In the genomic region with DNA sequence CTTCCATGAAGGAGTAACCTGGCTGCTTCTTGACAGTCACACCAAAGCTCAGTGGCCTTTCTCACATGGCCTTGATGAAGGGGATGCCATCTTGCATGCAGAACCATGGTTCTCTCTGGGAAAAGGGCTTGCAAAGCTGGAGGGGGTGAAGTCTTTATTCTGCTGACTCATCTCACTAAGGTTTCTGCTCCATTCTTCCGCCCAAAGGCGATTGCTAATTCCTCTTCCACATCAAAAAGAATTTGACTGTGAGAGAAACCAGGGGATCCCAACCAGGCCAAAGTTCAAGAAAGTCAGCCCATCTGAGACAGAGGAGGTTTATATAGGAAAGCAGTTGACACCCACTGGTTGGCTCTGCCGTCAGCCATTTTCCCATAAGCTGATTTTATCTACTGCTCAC, we compare ENCODE assay signal across 15 mouse cellular contexts.
"Had no signal": no experiment of that assay in that cellular context is flagged by ENCODE, and none has a peak within 500 bp of the region (broad histone marks: within the 10 kb centered on the region; RNA-seq: fewer than 3 reads in every experiment).

No protein-coding gene starts in this region.

- DNase-seq: kidney, adult 18-20 months; layer of hippocampus, adult 9-11 months; layer of hippocampus, postnatal 36 days; lung, embryonic 14.5 days; lung, postnatal 14 days; right cerebral cortex, postnatal 14 days; thymus, adult 2 months; thymus, postnatal 25 days had no signal

- H3K27me3 ChIP-seq: kidney, embryonic 15.5 days; limb, embryonic 15.5 days; liver, embryonic 12.5 days; megakaryocyte, embryonic 14.5 days; midbrain, embryonic 13.5 days; stomach, embryonic 15.5 days had no signal

- H3K9ac ChIP-seq: kidney, embryonic 15.5 days; limb, embryonic 15.5 days; liver, embryonic 12.5 days; lung, embryonic 14.5 days; midbrain, embryonic 13.5 days; stomach, embryonic 15.5 days had no signal

- H3K9me3 ChIP-seq: kidney, embryonic 15.5 days; limb, embryonic 15.5 days; liver, embryonic 12.5 days; midbrain, embryonic 13.5 days; stomach, embryonic 15.5 days had no signal

- H3K4me2 ChIP-seq: kidney, embryonic 15.5 days; limb, embryonic 15.5 days; liver, embryonic 12.5 days; lung, embryonic 14.5 days; midbrain, embryonic 13.5 days; stomach, embryonic 15.5 days had no signal

- H3K27ac ChIP-seq: limb, embryonic 15.5 days; liver, embryonic 12.5 days; macrophage; midbrain, embryonic 13.5 days; stomach, embryonic 15.5 days had no signal

- H3K4me3 ChIP-seq: kidney, embryonic 15.5 days; limb, embryonic 15.5 days; liver, embryonic 12.5 days; megakaryocyte, embryonic 14.5 days; midbrain, embryonic 13.5 days; stomach, embryonic 15.5 days had no signal

- ATAC-seq: liver, embryonic 12.5 days; midbrain, embryonic 13.5 days had no signal

- H3K4me1 ChIP-seq: limb, embryonic 15.5 days; midbrain, embryonic 13.5 days; stomach, embryonic 15.5 days had no signal

- H3K36me3 ChIP-seq: kidney, embryonic 15.5 days; limb, embryonic 15.5 days; liver, embryonic 12.5 days; midbrain, embryonic 13.5 days; stomach, embryonic 15.5 days had no signal
